Mouse (Mus musculus) E14TG2a.4 (cell line): Measurements from ENCODE around the gene Gpr39.

Experiments
- H3K27me3 ChIP-seq: 2 replicates; pipeline ENCODE4 v1.6.1; 2014; ENCODE audit warnings: low read length, control low read depth; ENCODE audit not compliant: insufficient read depth
- H3K36me3 ChIP-seq: 2 replicates; pipeline ENCODE4 v1.6.1; 2014; ENCODE audit warnings: low read length, control low read depth; ENCODE audit not compliant: insufficient read depth
- H3K4me1 ChIP-seq: replicated peaks from 2 replicates; pipeline ENCODE4 v1.6.1; 2014; ENCODE audit warnings: low read depth, low read length, control low read depth
- H3K4me3 ChIP-seq: replicated peaks from 2 replicates; pipeline ENCODE4 v1.5.1; 2014; ENCODE audit warnings: mild to moderate bottlenecking, low read length
- H3K9me3 ChIP-seq: 2 replicates; pipeline ENCODE4 v1.6.1; 2014; ENCODE audit warnings: low read length, control low read depth
- CTCF ChIP-seq: conservative IDR thresholded peaks from 2 replicates; pipeline ENCODE4 v1.5.1; 2014; ENCODE audit warnings: low read length
- NANOG ChIP-seq: IDR thresholded peaks from 2 replicates; pipeline ENCODE4 v1.6.1; 2014; ENCODE audit warnings: borderline replicate concordance, low read length, mixed read lengths
- POU5F1 ChIP-seq: IDR thresholded peaks from 2 replicates; pipeline ENCODE4 v1.6.1; 2014; ENCODE audit warnings: low read length, borderline replicate concordance

Gene Gpr39

DNA sequence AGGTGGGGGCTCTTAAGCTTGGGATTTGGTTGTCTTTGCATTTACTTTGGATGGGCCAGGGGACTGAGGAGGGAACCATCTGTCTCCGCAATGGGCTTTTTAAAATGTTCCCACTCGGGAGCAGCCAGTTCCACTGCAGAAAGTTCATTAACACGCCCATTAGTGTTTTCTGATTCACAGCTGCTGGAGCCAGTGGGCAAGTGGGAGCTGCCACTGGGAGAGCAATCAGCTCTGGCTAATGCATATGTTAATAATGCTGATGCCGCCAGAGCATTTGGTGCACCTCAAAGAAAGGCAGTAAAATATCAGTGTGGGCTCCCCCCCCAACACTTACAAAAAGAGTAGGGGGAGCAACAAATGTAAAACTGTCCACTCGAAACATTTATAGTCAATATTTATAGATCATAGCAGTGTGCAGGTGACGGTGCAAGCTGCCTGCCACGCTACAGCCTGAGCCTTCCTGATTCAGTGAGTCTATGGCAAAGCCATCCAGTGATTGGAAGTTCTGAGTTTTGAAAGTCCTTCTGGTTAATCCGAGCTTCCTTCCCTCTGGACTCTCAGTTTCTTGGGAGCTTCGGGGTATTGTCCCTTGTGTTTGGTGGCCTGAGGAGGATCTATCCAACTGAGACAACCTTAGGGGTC, 136.5 kb downstream of the Gpr39 start:
- TF ChIP-seq NANOG (no peak), CTCF (no peak), POU5F1 (no peak)

DNA sequence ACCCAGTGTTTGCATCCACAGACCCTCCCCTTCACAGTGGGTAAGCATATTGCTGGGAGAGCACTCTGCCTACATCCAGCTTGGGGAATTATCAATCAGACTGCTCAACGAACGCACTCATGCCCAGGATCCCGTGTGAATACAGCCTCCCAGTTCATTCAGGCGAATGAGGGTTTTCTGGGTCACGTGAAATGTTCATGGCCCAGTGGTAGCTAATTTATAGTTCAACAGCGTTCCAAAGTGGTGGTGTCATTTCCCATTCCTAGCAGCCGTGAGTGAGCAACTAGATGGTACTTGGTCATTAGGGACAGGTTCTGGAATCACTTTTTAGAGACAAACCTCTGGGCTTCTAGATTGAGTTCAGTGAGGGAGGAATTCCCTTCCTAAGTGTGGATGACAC, 144.3 kb downstream of the Gpr39 start:
- no peak overlapping the region for H3K4me3 ChIP-seq
- no peaks in the 10 kb centered on the region for H3K4me1 ChIP-seq
- TF ChIP-seq CTCF (no peak), NANOG (no peak), POU5F1 (no peak)
- no peaks in the 10 kb centered on the region for H3K36me3 ChIP-seq
- no peaks in the 10 kb centered on the region for H3K9me3 ChIP-seq
- no peaks in the 10 kb centered on the region for H3K27me3 ChIP-seq

More for the DNA sequence above, 136.5 kb downstream of the Gpr39 start:
- H3K4me3 ChIP-seq, result no peak overlapping the region
- no peaks in the 10 kb centered on the region for H3K27me3 ChIP-seq
- H3K4me1 ChIP-seq, result no peaks in the 10 kb centered on the region
- no peaks in the 10 kb centered on the region for H3K36me3 ChIP-seq
- no peaks in the 10 kb centered on the region for H3K9me3 ChIP-seq

DNA sequence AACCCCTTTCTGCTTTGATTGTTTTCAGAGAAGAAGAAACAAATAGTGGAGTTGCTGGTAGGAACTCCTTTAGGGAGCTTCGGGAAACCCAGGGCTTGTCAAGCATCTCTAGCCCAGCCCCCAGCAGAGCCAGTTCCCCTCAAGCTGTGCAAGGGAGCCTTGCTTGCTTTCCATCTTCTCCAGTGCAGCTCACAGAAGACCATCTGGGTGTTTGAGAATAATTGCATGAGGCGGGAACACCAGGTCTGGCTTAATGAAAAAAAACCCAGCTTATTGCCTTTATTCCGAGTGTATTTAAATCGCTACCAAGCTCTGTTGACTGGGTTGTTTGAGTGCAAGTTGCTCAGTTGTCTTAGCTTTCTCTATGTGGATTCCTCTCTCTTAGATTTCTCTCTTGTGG, 146.8 kb downstream of the Gpr39 start:
- Histone ChIP-seq H3K9me3 (no peaks in the 10 kb centered on the region), H3K4me1 (no peaks in the 10 kb centered on the region), H3K27me3 (no peaks in the 10 kb centered on the region), H3K36me3 (no peaks in the 10 kb centered on the region), H3K4me3 (no peak overlapping the region)
- TF ChIP-seq CTCF, result no peak
- TF ChIP-seq POU5F1, result no peak
- TF ChIP-seq NANOG, result no peak

DNA sequence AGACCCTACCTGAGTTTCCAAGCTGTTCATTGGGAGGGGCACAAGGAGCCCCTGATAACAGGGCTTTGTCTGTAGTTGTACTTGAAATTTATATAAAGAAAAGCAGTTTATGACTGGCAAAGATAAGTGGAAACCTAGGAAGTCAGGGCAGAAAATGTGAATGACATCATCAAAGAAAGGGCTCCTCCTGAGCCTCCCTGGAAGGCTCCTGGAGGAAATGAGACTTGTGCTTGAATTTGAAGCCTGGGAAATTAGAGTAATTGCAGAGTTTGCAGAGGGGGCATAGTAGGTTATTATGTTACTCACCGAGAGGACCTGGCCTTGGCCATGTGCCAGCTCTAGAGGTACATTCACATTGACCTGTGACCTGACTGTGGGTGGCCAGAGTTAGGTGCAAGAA, 160.7 kb downstream of the Gpr39 start:
- Histone ChIP-seq H3K36me3 (no peaks in the 10 kb centered on the region), H3K9me3 (no peaks in the 10 kb centered on the region), H3K27me3 (0 out of 2 replicates have a peak, but pooled peaks cover 3% of the 10 kb centered on the region), H3K4me1 (no peaks in the 10 kb centered on the region), H3K4me3 (no peak overlapping the region)
- TF ChIP-seq POU5F1, result no peak
- TF ChIP-seq CTCF, result no peak
- TF ChIP-seq NANOG, result no peak

DNA sequence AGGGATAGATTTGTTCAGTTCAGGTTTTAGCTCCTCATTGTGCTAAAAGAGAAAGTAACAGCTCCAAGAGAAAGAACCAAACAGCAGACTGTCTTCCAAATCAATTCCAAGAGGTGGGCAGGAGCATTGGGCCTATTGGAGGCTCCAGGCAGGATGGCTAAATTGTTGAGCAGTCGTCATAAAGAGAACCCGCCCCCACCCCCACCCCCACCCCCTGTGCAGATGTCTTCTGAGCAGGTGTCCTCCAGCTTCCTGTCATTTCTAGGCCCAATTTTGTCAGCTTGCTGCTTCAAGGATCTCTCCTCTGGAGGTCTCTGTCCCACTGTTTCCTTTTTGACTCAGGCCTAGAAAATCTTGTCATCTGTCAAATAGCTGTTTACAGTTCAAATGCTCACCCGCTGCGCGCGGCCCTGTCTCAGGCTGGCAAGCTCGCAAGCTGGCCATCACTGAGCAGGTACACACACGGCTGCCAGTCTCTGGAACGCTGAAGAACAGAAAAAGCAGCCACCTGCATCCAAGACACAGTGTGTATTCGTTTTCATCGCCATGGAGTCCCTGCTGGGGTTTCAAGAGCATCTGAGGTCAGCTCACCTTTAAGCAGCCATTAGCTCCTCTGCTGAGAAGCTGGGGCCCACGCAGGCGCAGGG, 163.1 kb downstream of the Gpr39 start:
- TF ChIP-seq POU5F1 (no peak), NANOG (no peak)
- no peaks in the 10 kb centered on the region for H3K4me1 ChIP-seq

DNA sequence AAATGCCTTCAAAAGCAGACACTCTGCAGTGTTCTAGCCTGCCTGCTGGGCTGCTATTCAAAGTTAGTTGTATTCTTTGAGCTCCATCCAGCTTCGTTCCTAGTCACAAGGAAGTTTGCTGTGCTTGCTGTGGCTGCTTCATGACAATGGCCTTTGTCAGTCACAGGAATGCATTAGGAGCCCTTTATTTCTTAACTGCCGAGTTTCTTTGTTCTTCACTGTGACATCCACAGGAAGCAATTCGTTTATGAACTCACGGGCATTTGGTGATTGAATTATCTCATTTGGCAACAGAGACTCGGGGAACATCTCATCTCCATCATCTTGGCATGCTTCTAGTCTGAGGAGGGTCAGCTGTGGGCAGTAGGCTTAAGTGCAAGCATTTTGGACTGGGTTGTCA, 177.9 kb downstream of the Gpr39 start:
- no peaks in the 10 kb centered on the region for H3K4me1 ChIP-seq
- H3K9me3 ChIP-seq, result no peaks in the 10 kb centered on the region
- TF ChIP-seq NANOG, result peak; percentile 50
- TF ChIP-seq CTCF, result no peak
- TF ChIP-seq POU5F1, result no peak
- no peaks in the 10 kb centered on the region for H3K27me3 ChIP-seq
- no peak overlapping the region for H3K4me3 ChIP-seq
- H3K36me3 ChIP-seq, result no peaks in the 10 kb centered on the region

More for the DNA sequence above, 163.1 kb downstream of the Gpr39 start:
- Histone ChIP-seq H3K36me3 (no peaks in the 10 kb centered on the region), H3K27me3 (0 out of 2 replicates have a peak, but pooled peaks cover 3% of the 10 kb centered on the region), H3K9me3 (no peaks in the 10 kb centered on the region), H3K4me3 (no peak overlapping the region)

DNA sequence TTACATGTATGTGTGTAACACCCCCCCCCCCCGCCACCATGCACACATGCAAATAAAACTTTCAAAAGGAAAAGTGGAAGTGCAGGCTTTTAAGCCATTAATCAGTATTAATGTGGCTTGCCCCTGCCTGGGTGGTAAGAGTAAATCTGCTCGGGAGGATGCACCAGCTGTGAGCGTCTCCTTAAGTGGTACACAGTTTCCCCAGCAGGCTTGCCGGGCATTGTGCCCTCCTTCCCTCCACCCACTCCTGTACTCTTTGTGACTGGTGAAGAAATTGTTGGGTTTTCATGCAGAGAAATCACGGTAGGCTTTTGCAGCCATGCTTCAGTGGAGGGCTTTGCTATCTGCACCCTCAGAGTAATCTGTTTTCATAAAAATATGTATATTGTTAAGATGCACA, 181.8 kb downstream of the Gpr39 start:
- no peaks in the 10 kb centered on the region for H3K27me3 ChIP-seq
- H3K9me3 ChIP-seq, result no peaks in the 10 kb centered on the region
- TF ChIP-seq CTCF (no peak), POU5F1 (no peak), NANOG (no peak)
- no peak overlapping the region for H3K4me3 ChIP-seq
- no peaks in the 10 kb centered on the region for H3K4me1 ChIP-seq
- no peaks in the 10 kb centered on the region for H3K36me3 ChIP-seq

DNA sequence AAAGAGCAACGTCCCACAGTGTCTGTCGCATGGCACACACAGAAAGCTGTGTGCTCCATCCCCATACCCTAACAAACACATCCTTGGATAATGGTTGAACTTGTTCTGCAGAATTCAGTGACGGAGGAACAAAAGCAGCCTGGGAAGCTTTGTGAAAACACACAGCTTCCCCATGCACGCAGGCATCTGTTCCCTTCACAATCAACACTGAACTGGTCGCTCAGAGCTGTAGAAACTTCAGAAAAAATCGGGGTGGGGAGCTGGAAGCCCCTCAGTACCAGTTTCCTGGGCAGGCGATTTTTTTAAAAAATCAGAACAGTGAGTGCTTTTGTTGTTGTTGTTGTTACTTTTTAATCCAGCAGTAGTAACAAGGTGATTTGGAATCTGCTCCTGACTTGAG, 193.3 kb downstream of the Gpr39 start:
- H3K36me3 ChIP-seq, result no peaks in the 10 kb centered on the region
- H3K4me1 ChIP-seq, result no peaks in the 10 kb centered on the region
- H3K27me3 ChIP-seq, result no peaks in the 10 kb centered on the region
- H3K4me3 ChIP-seq, result no peak overlapping the region
- no peaks in the 10 kb centered on the region for H3K9me3 ChIP-seq
- TF ChIP-seq CTCF (no peak), POU5F1 (no peak), NANOG (no peak)
